1 mouse cellular context compared by ENCODE assay signal in genomic region chr14:31206472-31206981, GRCm38 (mm10).
TF ChIP-seq lines count a peak whose summit lies in the region.

No protein-coding gene starts in this region.

TF ChIP-seq in MEL, 35 proteins besides CTCF, POLR2A, EP300 and RAD21 (continued from another document):
- TF ChIP-seq MYC (IDR thresholded peaks at IDR 0.05; ENCODE audit: low read depth, low read length) (no peak), ETS1 (IDR thresholded peaks at IDR 0.05; ENCODE audit: low read depth, low read length) (no peak), ZC3H11A (IDR thresholded peaks at IDR 0.05; ENCODE audit: low read depth, low read length) (no peak), USF1 (IDR thresholded peaks at IDR 0.05; ENCODE audit: low read depth, low read length) (no peak), CHD1 (IDR thresholded peaks at IDR 0.05; ENCODE audit: low read depth, low read length) (peak; percentile 65; the same call in 1 of the 2 replicates), POLR2AphosphoS2 (IDR thresholded peaks at IDR 0.05; ENCODE audit: low read length) (peak; percentile 76; the same call in 1 of the 2 replicates), KAT2A (conservative IDR thresholded peaks at IDR 0.05; ENCODE audit: low read depth, low read length) (no peak; the same call in 1 of the 2 replicates), MAFK (IDR thresholded peaks at IDR 0.05; ENCODE audit: borderline replicate concordance, low read depth, low read length) (no peak), CHD2 (IDR thresholded peaks at IDR 0.05; ENCODE audit: low read length) (no peak), ZKSCAN1 (IDR thresholded peaks at IDR 0.05; ENCODE audit: low read depth, low read length) (no peak), SIN3A (IDR thresholded peaks at IDR 0.05; ENCODE audit: low read length) (peak; percentile 31; the same call in 1 of the 2 replicates), RCOR1 (IDR thresholded peaks at IDR 0.05; ENCODE audit: low read depth, low read length) (no peak), POLR2AphosphoS5 (IDR thresholded peaks at IDR 0.05; ENCODE audit: borderline replicate concordance, low read depth, low read length) (no peak), USF2 (IDR thresholded peaks at IDR 0.05; ENCODE audit: borderline replicate concordance in 1 of 2, insufficient read depth in 1 of 2, low read depth in 1 of 2, low read length in 2 of 2) (no peak), BHLHE40 (IDR thresholded peaks at IDR 0.05; ENCODE audit: borderline replicate concordance, low read depth, low read length) (no peak), ZMIZ1 (IDR thresholded peaks at IDR 0.05; ENCODE audit: low read depth, low read length) (peak; percentile 71; the same call in 1 of the 2 replicates), ELF1 (IDR thresholded peaks at IDR 0.05; ENCODE audit: low read depth, low read length) (no peak), MXI1 (IDR thresholded peaks at IDR 0.05; ENCODE audit: low read depth, low read length) (no peak; the same call in 1 of the 2 replicates), HCFC1 (IDR thresholded peaks at IDR 0.05; ENCODE audit: low read depth, low read length) (peak; percentile 43; the same call in 1 of the 2 replicates), TAL1 (IDR thresholded peaks at IDR 0.05; ENCODE audit: low read length) (no peak), JUND (IDR thresholded peaks at IDR 0.05; ENCODE audit: low read depth, low read length) (no peak), NRF1 (IDR thresholded peaks at IDR 0.05; ENCODE audit: insufficient read depth, low read depth, low read length, poor library complexity, severe bottlenecking) (peak; percentile 92), NELFE (IDR thresholded peaks at IDR 0.05; ENCODE audit: low read depth, low read length) (peak; percentile 68), MAX (IDR thresholded peaks at IDR 0.05; ENCODE audit: low read length) (no peak), GABPA (IDR thresholded peaks at IDR 0.05; ENCODE audit: low read depth, low read length) (no peak), TBP (IDR thresholded peaks at IDR 0.05; ENCODE audit: low read depth, low read length) (0 out of 2 replicates have a peak, but pooled peaks have one; percentile 8), MAZ (IDR thresholded peaks at IDR 0.05; ENCODE audit: low read depth, low read length) (no peak; the same call in 1 of the 2 replicates), ZNF384 (IDR thresholded peaks at IDR 0.05; ENCODE audit: low read depth, low read length) (no peak), GATA1 (IDR thresholded peaks at IDR 0.05; ENCODE audit: low read depth, low read length) (no peak), TCF12 (IDR thresholded peaks at IDR 0.05; ENCODE audit: low read depth, low read length) (no peak)
